ENCODE assay signal across 8 mouse cellular contexts in the genomic region with DNA sequence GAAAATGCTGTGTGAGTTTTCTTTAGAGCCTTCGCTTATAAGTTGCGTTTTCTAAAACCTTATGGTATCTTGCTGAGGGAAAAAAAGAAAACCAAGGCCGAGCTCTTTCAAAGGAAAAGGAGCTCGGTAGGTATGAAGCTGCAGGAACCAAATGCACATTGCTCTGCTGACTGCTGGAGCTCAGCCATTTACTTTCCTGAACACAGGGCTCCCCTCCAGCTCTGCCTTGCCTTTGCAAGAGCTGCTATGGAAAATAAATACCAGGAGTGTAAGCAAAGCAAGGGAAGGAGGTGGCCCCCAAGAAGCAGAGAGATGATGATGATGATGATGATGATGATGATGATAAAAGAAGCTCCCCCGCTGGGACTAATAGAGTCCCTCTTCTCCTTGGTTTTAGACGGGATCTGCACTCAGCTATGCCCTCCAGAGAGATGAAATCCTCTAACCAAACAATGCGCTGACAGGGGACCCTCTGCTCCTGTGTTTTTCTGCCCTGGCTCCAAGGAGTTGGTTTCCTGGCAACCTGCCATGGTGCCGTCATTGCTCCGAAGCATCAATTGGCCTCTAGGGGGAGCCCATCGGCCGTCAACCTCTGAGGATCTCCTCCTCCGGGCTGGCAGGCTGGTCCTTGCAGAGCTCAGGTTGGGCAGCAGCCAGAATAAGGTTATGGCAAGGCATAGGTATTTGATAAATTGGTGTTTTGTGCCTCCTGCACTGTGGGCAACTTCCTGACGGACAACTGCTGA.
DNase-seq lines count a peak whose midpoint lies in the region; ATAC-seq and TF ChIP-seq lines count a peak whose summit lies in the region.

No protein-coding gene starts in this region.

- WGBS in forebrain, embryonic 15.5 days: 13% methylated on average over 13 of the region's 13 CpGs
- 21% methylated on average over 13 of the region's 13 CpGs for WGBS in heart, postnatal 0 days
- WGBS in liver, embryonic 14.5 days (ENCODE audit: insufficient replicate concordance): 19% methylated on average over 13 of the region's 13 CpGs

- H3K36me3 ChIP-seq in ES-E14 (ENCODE audit: control insufficient read depth, insufficient read depth, low read length, poor library complexity, severe bottlenecking): no peaks in the 10 kb centered on the region
- H3K36me3 ChIP-seq in forebrain, embryonic 15.5 days: no peaks in the 10 kb centered on the region
- no peaks in the 10 kb centered on the region for H3K36me3 ChIP-seq in heart, postnatal 0 days (replicated peaks; ENCODE audit: control insufficient read depth, insufficient read depth, low read length)
- H3K36me3 ChIP-seq in liver, embryonic 14.5 days (replicated peaks; ENCODE audit: control insufficient read depth, insufficient read depth, low read depth): no peaks in the 10 kb centered on the region

- no peak for TF ChIP-seq EP300 in heart, postnatal 0 days (IDR thresholded peaks at IDR 0.05; ENCODE audit: low read depth)
- TF ChIP-seq EP300 in liver, embryonic 14.5 days (IDR thresholded peaks at IDR 0.05; ENCODE audit: low read depth): no peak

- H3K27me3 ChIP-seq in forebrain, embryonic 15.5 days: no peaks in the 10 kb centered on the region
- H3K27me3 ChIP-seq in heart, postnatal 0 days (ENCODE audit: control insufficient read depth, insufficient read depth, low read length): no peaks in the 10 kb centered on the region
- no peaks in the 10 kb centered on the region for H3K27me3 ChIP-seq in liver, embryonic 14.5 days (ENCODE audit: control insufficient read depth, insufficient read depth, low read length)

- DNase-seq in ES-E14 (ENCODE audit: low read depth, low spot score): peak; percentile 62
- peak; percentile 60 for DNase-seq in cerebellum, adult 11-12 months
- peak; percentile 84 for DNase-seq in heart, postnatal 0 days (ENCODE audit: low spot score)
- DNase-seq in kidney, postnatal 36 days: peak; percentile 89 to 96
- DNase-seq in liver, embryonic 14.5 days (ENCODE audit: low read depth in 3 of 3, low spot score in 3 of 3): peak in 2 of 3 experiments; percentile 9 to 11
- DNase-seq in ovary, postnatal 10 days (ENCODE audit: low spot score): peak; percentile 90
- peak; percentile 9 to 15 for DNase-seq in thymus, postnatal 36 days

- H3K27ac ChIP-seq in ES-E14 (ENCODE audit: insufficient read depth, low read depth, low read length, poor library complexity, severe bottlenecking): no peak overlapping the region
- H3K27ac ChIP-seq in forebrain, embryonic 15.5 days (replicated peaks): peak overlapping the region; percentile 68
- H3K27ac ChIP-seq in heart, postnatal 0 days (ENCODE audit: low read depth): peak overlapping the region; percentile 54
- no peak overlapping the region for H3K27ac ChIP-seq in liver, embryonic 14.5 days

- no peak overlapping the region for H3K4me3 ChIP-seq in ES-E14 (ENCODE audit: insufficient read depth in 1 of 2, low read depth in 1 of 2, low read length in 2 of 2, poor library complexity in 1 of 2, severe bottlenecking in 1 of 2)
- 0 out of 2 replicates have a peak overlapping the region, but pooled peaks have one; percentile 5 for H3K4me3 ChIP-seq in forebrain, embryonic 15.5 days
- H3K4me3 ChIP-seq in heart, postnatal 0 days (ENCODE audit: low read depth, low read length): no peak overlapping the region
- H3K4me3 ChIP-seq in liver, embryonic 14.5 days (ENCODE audit: insufficient read depth in 1 of 2, low read depth in 2 of 2, low read length in 2 of 2): no peak overlapping the region

- TF ChIP-seq CTCF in heart, postnatal 0 days (IDR thresholded peaks at IDR 0.05; ENCODE audit: low read depth): peak; percentile 91
- TF ChIP-seq CTCF in liver, embryonic 14.5 days (IDR thresholded peaks at IDR 0.05; ENCODE audit: low read depth): peak; percentile 80

- H3K4me1 ChIP-seq in ES-E14 (ENCODE audit: control insufficient read depth in 2 of 2, insufficient read depth in 2 of 2, low read length in 2 of 2, poor library complexity in 1 of 2): no peaks in the 10 kb centered on the region
- H3K4me1 ChIP-seq in forebrain, embryonic 15.5 days: peaks cover 14% of the 10 kb centered on the region
- 0 out of 2 replicates have a peak, but pooled peaks cover 12% of the 10 kb centered on the region for H3K4me1 ChIP-seq in heart, postnatal 0 days (ENCODE audit: control insufficient read depth, insufficient read depth)
- no peaks in the 10 kb centered on the region for H3K4me1 ChIP-seq in liver, embryonic 14.5 days (replicated peaks; ENCODE audit: control insufficient read depth in 2 of 2, insufficient read depth in 2 of 2, low read length in 1 of 2)

- peak; percentile 82 for ATAC-seq in forebrain, embryonic 15.5 days (replicated peaks)
- peak; percentile 60 for ATAC-seq in heart, postnatal 0 days (ENCODE audit: insufficient read depth, low read depth)
- ATAC-seq in liver, embryonic 14.5 days (ENCODE audit: insufficient read depth): no peak

- peak overlapping the region; percentile 25 for H3K4me2 ChIP-seq in forebrain, embryonic 15.5 days (replicated peaks)
- peak overlapping the region; percentile 38; the same call in 1 of the 2 replicates for H3K4me2 ChIP-seq in heart, postnatal 0 days (ENCODE audit: low read depth, low read length)
- no peak overlapping the region for H3K4me2 ChIP-seq in liver, embryonic 14.5 days (ENCODE audit: low read depth)

- in situ Hi-C loops in ES-E14 (cut with MboI; ENCODE audit: low sequenced_read_pairs in 2 of 2, unreplicated experiment in 2 of 2): no loop called here

- no peak overlapping the region for H3K9ac ChIP-seq in ES-E14 (ENCODE audit: insufficient read depth, low read depth, low read length, poor library complexity, severe bottlenecking)
- H3K9ac ChIP-seq in forebrain, embryonic 15.5 days (replicated peaks): no peak overlapping the region; the same call in 1 of the 2 replicates
- no peak overlapping the region for H3K9ac ChIP-seq in heart, postnatal 0 days (replicated peaks; ENCODE audit: low read depth, low read length)
- no peak overlapping the region for H3K9ac ChIP-seq in liver, embryonic 14.5 days (replicated peaks)

- H3K9me3 ChIP-seq in ES-E14 (ENCODE audit: control insufficient read depth, insufficient read depth, low read depth, low read length): no peaks in the 10 kb centered on the region
- H3K9me3 ChIP-seq in forebrain, embryonic 15.5 days: no peaks in the 10 kb centered on the region
- H3K9me3 ChIP-seq in heart, postnatal 0 days (replicated peaks; ENCODE audit: control insufficient read depth, low read length): no peaks in the 10 kb centered on the region
- H3K9me3 ChIP-seq in liver, embryonic 14.5 days (ENCODE audit: control insufficient read depth, low read length): no peaks in the 10 kb centered on the region

TF ChIP-seq in ES-E14, 5 proteins besides CTCF, POLR2A, EP300 and RAD21:
- TF ChIP-seq CHD2 (IDR thresholded peaks at IDR 0.05; ENCODE audit: low read depth, low read length) (no peak), MAFK (IDR thresholded peaks at IDR 0.05; ENCODE audit: insufficient read depth, low read depth, low read length) (no peak), ZNF384 (IDR thresholded peaks at IDR 0.05; ENCODE audit: low read depth, low read length) (no peak), ZC3H11A (IDR thresholded peaks at IDR 0.05; ENCODE audit: borderline replicate concordance, low read depth, low read length) (peak; percentile 90), HCFC1 (IDR thresholded peaks at IDR 0.05; ENCODE audit: borderline replicate concordance, insufficient read depth, low read length) (no peak)

Comparison
In these comparisons a context has a peak if more than half of its experiments do, and no peak if none do; other contexts are left out.
1. DNase-seq: peak in every context shown above with its lines; median percentile 92 in kidney, postnatal 36 days; 90 in ovary, postnatal 10 days; 84 in heart, postnatal 0 days; 62 in ES-E14; 60 in cerebellum, adult 11-12 months; 12 in thymus, postnatal 36 days; 10 in liver, embryonic 14.5 days.
2. H3K27ac ChIP-seq: peak in forebrain, embryonic 15.5 days (single experiment) and heart, postnatal 0 days (single experiment); none in ES-E14 (single experiment) and liver, embryonic 14.5 days (single experiment).